Mouse (Mus musculus) C2C12 (cell line): Measurements from ENCODE around the gene Ccr1. TPM values are rescaled to one million over a fixed set of nuclear protein-coding genes. Genes with fewer than 3 reads are reported as not detected.

Experiments used
- H3K27me3 ChIP-seq: one replicate; pipeline ENCODE4 v1.6.1; 2011; ENCODE audit not compliant: control insufficient read depth, insufficient read depth, insufficient read length
- H3K36me3 ChIP-seq: one replicate; pipeline ENCODE4 v1.6.1; 2011; ENCODE audit not compliant: control insufficient read depth, insufficient read depth
- H3K4me3 ChIP-seq: one replicate; pipeline ENCODE4 v1.5.1; 2011; ENCODE audit warnings: mild to moderate bottlenecking, control low read depth; ENCODE audit not compliant: poor library complexity, insufficient read depth, severe bottlenecking
- H3K79me2 ChIP-seq: one replicate; pipeline ENCODE4 v1.6.1; 2011; ENCODE audit not compliant: control insufficient read depth, insufficient read depth
- H3K79me3 ChIP-seq: one replicate; pipeline ENCODE4 v1.6.1; 2011; ENCODE audit warnings: low read depth, control low read depth
- H3ac ChIP-seq: one replicate; pipeline ENCODE3; 2011; ENCODE audit warnings: low read depth; ENCODE audit not compliant: control insufficient read depth, insufficient read length
- CEBPB ChIP-seq: IDR thresholded peaks from one replicate; pipeline ENCODE4 v1.6.1; 2011; ENCODE audit warnings: low read depth, mild to moderate bottlenecking, control low read depth, moderate library complexity
- CTCF ChIP-seq: IDR thresholded peaks from one replicate; pipeline ENCODE4 v1.5.1; 2011; ENCODE audit not compliant: control insufficient read depth, insufficient read depth, insufficient read length
- FOSL1 ChIP-seq: IDR thresholded peaks from one replicate; pipeline ENCODE4 v1.8.0; 2011; ENCODE audit warnings: mild to moderate bottlenecking, low read length; ENCODE audit not compliant: poor library complexity, insufficient read depth, severe bottlenecking
- MAX ChIP-seq: IDR thresholded peaks from one replicate; pipeline ENCODE4 v1.6.1; 2011; ENCODE audit warnings: mild to moderate bottlenecking, control low read depth
- MYOD1 ChIP-seq: IDR thresholded peaks from one replicate; pipeline ENCODE4 v1.6.1; 2011; ENCODE audit warnings: low read depth; ENCODE audit not compliant: control insufficient read depth, insufficient read length
- MYOG ChIP-seq: IDR thresholded peaks from one replicate; pipeline ENCODE4 v1.6.1; 2011; ENCODE audit not compliant: control insufficient read depth, insufficient read length; ENCODE audit errors: extremely low read depth
- USF1 ChIP-seq: IDR thresholded peaks from one replicate; pipeline ENCODE4 v1.6.1; 2011; ENCODE audit warnings: low read depth, mild to moderate bottlenecking, control low read depth, moderate library complexity
- long read RNA-seq, 2 experiments: library from polyadenylated mRNA; unstranded; transcript quantifications; one replicate each; pipeline ENCODE4 v2.0.0; 2019 to 2020
- polyA plus RNA-seq: library from polyadenylated mRNA; unstranded; fragments of >200 nt; fragmentation: generic; extraction: Trizol; gene quantifications from one replicate; pipeline ENCODE4 v1.2.1, GENCODE M21; 2012; ENCODE audit warnings: missing spikeins

Gene Ccr1
- 0.13 TPM for polyA plus RNA-seq
- long read RNA-seq, experiment 1: 0 reads
- long read RNA-seq, experiment 2, partial matches to known transcripts: 0 of 3 reads
- long read RNA-seq, experiment 2, other reads (novel, unspliced or antisense): 0 of 3 reads

DNA sequence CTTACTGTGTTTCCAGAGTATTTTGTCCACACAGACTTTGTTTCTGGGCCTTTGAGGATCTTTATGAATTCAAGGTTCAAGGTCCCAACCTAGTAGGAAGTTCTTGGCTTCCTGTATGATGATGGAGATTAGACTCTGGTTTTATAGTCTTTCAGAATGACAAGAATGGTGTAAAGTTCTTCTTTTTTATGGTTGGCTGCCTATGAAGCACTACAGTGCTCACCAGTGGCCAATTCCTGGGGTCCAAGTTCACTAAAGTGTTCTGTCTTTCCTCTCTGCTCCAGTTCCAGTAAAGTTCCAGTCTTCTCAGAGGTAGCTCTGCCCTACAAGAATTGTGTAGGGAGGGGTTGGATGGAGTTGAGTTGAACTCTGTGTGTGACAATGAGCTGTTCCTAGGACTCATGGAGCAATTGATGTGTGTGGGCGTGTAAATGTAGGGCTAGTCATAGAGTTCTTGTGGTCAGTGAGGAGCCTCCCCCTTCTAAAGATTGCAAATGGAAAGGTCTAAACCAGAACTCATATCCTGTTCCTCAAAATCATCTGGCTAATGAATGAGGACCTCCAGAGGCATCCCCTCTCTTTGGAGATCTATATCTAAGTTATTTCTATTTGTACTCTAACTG, at the start of gene Ccr1:
Gene Ccr1, minus strand, starts transcription at position 403 of the 623 bp plus-strand sequence.
- TF ChIP-seq MAX (no peak), MYOG (no peak), MYOD1 (no peak)
- no peaks in the 10 kb centered on the region for H3K79me2 ChIP-seq
- no peak within 1 kb of the TSS for H3K4me3 ChIP-seq
- H3K79me3 ChIP-seq: no peaks in the 10 kb centered on the region
- H3K27me3 ChIP-seq: no peaks in the 10 kb centered on the region
- H3K36me3 ChIP-seq: no peaks in the 10 kb centered on the region
- no peak within 1 kb of the TSS for H3ac ChIP-seq

DNA sequence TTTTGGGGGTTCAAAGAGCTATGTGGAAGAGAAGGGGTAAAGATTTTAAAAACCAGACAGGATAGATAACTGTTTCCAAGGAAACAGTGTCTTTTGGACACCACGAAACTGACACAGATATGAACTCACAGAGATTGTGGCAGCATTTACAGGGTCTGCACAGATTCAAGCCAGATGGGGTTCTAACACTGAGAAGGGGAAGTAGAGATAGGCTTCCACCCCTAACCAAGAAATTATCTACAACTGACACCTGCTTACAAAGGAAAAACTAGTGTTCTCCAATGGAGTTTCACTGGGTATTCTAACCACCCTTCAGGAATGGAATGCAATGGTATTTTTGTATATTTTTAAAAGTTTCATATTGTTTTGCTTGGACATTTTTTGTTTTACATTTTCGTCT, 47.6 kb upstream of the Ccr1 start:
- Histone ChIP-seq H3K4me3 (no peak overlapping the region), H3K79me3 (no peaks in the 10 kb centered on the region), H3ac (no peak overlapping the region), H3K36me3 (no peaks in the 10 kb centered on the region), H3K27me3 (no peaks in the 10 kb centered on the region), H3K79me2 (no peaks in the 10 kb centered on the region)
- TF ChIP-seq USF1: no peak
- no peak for TF ChIP-seq MYOD1
- no peak for TF ChIP-seq FOSL1
- TF ChIP-seq CEBPB: no peak
- no peak for TF ChIP-seq CTCF
- no peak for TF ChIP-seq MYOG
- TF ChIP-seq MAX: no peak

DNA sequence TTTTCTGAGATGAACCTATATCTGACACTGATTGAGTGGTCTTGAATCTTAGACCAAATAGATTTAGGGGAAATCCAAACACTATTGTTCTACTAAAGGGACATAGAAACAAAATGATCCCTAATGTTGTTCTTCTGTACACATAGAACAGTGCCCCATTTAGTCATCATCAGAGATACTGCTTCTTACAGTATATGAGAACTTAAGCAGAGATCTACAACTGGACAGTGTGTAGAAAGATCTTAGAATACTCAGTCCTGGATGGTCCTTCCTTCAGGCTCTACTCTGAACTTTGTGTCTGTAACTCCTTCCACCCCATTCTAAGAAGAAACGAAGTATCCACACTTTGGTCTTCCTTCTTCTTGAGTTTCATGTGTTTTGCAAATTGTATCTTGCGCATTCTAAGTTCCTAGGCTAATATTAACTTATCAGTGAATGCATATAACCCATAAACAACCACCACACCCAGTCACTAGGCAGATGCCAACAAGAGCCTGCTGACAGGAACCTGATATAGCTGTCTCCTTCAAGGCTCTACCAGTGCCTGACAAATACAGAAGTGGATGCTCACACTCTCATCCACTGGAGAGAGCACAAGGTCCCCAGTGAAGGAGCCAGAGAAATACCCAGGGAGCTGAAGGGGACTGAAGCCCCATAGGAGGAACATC, 46.6 kb upstream of the Ccr1 start:
- H3ac ChIP-seq: no peak overlapping the region
- no peaks in the 10 kb centered on the region for H3K27me3 ChIP-seq
- H3K79me3 ChIP-seq: no peaks in the 10 kb centered on the region
- H3K4me3 ChIP-seq: no peak overlapping the region
- TF ChIP-seq MYOG (no peak), MAX (no peak), FOSL1 (no peak), CTCF (no peak)
- H3K79me2 ChIP-seq: no peaks in the 10 kb centered on the region
- no peaks in the 10 kb centered on the region for H3K36me3 ChIP-seq

- no peaks in the 10 kb centered on the region for H3K79me2 ChIP-seq
- TF ChIP-seq USF1 (no peak), MYOG (no peak), CTCF (no peak), MYOD1 (no peak), FOSL1 (no peak)
- no peaks in the 10 kb centered on the region for H3K27me3 ChIP-seq
- H3K79me3 ChIP-seq: no peaks in the 10 kb centered on the region
- no peaks in the 10 kb centered on the region for H3K36me3 ChIP-seq
- no peak overlapping the region for H3K4me3 ChIP-seq
- H3ac ChIP-seq: no peak overlapping the region
These were observed 44.8 kb upstream of the Ccr1 start for GRCm38 (mm10) chr9:124013270-124013669.

- TF ChIP-seq MYOG: no peak
- TF ChIP-seq CEBPB: no peak
- no peak for TF ChIP-seq MYOD1
- TF ChIP-seq USF1: no peak
- no peak for TF ChIP-seq CTCF
- no peak for TF ChIP-seq FOSL1
- TF ChIP-seq MAX: no peak
- H3K79me3 ChIP-seq: no peaks in the 10 kb centered on the region
- no peaks in the 10 kb centered on the region for H3K36me3 ChIP-seq
- no peaks in the 10 kb centered on the region for H3K79me2 ChIP-seq
- no peak overlapping the region for H3K4me3 ChIP-seq
- H3ac ChIP-seq: no peak overlapping the region
- H3K27me3 ChIP-seq: no peaks in the 10 kb centered on the region
These were observed 44.2 kb upstream of the Ccr1 start for GRCm38 (mm10) chr9:124012691-124013090.
